Mouse (Mus musculus) layer of hippocampus, adult 9-11 months (tissue): Measurements from ENCODE around the gene Pik3cd.
A peak's percentile ranks its signal among the peaks of the same experiment; 100 is the strongest.

ENCODE experiments used
- DNase-seq: peaks from one replicate; pipeline ENCODE4 v3.0.0; 2022

Pik3cd gene

DNA sequence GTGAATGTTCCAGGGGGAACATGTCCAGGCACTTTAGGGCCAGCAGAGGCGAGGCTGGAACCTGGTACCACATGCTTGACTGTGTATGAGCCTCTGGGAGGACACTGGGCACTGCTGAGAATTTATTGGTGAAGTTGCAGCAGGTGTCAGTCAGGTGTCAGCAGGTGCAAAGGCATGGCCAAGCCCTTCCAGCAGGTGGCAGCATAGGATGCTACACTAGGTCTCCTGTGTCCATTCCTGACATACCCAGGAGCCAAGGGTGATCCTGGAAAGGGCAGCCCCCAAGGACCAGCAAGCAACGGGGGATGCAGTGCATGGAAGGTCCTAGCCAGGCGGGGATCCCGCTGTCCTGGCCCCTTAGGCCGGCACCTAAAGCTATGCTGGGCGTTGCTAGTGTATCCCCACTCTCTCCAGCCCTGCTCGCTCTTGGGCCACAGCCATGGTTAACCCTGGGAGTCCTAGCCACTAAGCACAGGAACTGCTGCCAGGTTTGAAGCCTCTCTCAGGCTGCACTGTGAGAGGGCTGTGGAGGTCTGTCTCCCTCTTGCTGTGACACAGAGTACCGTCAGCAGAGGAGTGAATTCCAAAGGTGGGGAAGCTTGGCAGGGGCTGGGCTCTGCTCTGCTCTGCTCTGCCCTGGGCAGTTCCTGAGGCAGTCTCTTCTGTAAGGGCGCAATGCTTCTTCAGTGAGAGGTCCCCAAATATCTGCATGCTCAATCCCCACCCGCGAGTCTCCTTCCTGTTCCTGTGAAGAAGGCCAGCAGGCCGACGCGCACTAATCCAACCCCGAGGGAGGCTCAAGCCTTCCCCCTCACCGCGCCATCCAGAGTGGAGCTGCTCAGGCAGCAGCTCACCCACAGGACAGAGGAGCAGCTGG is 21.7 kb upstream of the Pik3cd start:
- no peak for DNase-seq

- no peak for DNase-seq
Measured at GRCm38 (mm10) chr4:149723021-149723390, 20.6 kb upstream of the Pik3cd start.

- no peak for DNase-seq
Measured at GRCm38 (mm10) chr4:149722104-149723020, 20.0 kb upstream of the Pik3cd start.

- no peak for DNase-seq
Measured at GRCm38 (mm10) chr4:149721163-149721562, 18.8 kb upstream of the Pik3cd start.

DNA sequence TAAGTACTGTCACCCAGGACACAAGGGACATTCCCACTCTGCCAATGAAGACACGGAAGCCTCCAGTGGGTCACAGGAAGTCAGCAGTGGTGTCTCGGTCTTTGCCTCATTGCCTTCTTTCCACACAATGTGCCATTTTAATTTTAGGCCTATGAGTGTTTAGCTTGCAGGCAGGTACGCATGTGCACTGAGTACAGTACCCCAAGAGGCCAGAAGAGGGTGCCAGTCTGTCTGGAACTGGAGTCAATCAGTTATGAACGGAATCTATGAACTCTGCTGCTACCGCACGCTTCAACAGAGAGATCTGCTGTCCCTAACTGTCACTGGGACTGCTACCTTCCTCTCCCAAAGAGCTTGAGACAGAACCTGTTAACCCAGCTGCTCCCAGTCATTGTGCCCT is 17.3 kb upstream of the Pik3cd start:
- no peak for DNase-seq

- DNase-seq = no peak
Measured at GRCm38 (mm10) chr4:149714542-149714941, 12.2 kb upstream of the Pik3cd start.

- DNase-seq = no peak
Measured at GRCm38 (mm10) chr4:149711955-149712354, 9.6 kb upstream of the Pik3cd start.

DNA sequence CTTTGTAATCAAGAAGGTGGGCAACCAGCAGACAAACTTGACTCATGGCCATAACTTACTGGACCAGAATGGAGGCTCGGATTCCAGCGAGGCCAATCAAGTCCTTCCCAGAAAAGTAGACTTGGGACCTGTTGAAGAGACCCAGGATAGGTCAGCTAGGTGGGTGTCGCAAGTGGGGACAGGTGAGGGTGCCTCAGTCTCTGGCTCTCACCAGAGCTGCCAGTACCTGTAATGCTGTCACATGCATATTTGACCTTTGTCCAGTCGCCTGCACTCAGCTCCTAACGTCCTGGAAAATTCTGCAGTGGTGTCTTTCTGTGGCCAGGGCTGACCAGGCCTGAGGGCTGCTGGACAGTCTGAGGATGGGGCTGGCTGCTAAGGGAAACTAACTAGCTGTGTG is 9.1 kb upstream of the Pik3cd start:
- no peak for DNase-seq

DNA sequence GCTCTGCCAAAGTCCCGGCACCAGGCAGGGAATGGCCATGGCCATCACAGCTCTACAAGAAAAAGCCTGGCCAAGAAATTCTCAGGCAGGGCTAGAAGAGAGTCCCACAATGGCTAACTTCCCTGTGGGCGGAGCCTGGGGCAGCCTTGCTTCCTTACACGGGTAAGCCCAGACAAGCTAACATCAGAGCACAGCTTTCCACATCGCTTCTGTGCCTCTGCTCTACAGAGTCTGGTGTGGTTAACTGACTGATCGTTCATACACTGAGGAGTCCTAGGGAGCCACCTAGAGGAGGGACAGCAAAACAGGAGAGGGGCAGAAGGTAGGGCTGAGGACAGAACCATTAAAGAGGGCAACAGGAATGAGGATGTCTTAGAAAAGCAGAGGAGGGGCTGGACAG is 8.1 kb upstream of the Pik3cd start:
- DNase-seq = peak; percentile 91

- no peak for DNase-seq
Measured at GRCm38 (mm10) chr4:149705941-149706340, 3.6 kb upstream of the Pik3cd start.

GRCm38 (mm10) chr4:149705298-149705697 is 2.9 kb upstream of the Pik3cd start:
- DNase-seq = no peak

DNA sequence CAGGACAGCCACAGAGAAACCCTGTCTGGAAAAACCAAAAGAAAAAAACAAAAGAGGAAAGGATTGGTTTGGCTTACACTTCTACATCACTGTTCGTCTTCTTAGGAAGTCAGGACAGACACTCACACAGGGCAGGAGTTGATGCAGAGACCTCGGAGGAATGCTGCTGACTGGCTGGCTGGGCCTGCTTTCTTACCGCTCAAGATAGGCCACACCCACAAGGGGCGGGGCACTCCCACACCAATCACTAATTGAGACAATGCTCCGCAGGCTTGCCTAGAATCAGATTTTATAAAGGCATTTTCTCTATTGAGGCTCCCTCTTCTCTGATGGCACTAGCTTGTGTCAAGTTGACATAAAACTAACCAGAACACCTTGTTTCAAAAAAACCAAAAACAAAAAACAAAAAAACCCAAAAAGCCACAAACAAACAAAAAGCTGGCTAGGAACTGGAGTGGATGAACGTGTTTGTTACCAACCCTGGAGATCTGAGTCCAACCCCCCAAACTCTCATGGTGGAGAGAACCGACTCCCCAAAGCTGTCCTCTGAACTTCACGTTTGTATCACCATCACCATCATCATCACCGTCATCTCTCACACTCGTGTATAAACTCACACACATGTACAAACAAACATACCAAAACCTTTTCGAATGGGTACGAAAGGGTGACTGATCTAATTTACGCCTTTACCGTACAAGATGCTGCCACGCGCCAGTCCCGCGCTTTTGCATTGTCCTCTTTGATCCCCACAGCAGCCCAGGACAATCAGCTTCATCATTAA is 753 bp downstream of the Pik3cd start:
- DNase-seq = peak; percentile 76

DNA sequence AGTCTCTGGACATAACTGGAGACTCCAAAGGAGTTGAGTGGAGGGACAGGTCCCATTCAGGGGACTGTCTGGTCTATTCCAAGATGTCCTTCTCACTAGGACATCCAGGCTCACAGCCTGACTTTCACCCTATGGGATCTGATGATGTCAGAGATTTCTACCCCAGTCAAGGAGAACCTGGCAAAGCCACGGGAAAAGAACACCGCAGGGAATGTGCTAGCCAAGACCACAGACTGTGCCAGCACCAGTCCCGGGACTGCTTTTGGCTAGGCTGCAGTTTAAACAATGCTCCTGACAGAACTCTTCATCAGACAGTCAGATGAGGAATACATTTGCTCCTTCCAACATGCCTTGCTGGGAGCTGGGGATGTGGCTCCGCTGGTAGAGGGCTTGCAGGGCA is 2.4 kb downstream of the Pik3cd start:
- no peak for DNase-seq

DNA sequence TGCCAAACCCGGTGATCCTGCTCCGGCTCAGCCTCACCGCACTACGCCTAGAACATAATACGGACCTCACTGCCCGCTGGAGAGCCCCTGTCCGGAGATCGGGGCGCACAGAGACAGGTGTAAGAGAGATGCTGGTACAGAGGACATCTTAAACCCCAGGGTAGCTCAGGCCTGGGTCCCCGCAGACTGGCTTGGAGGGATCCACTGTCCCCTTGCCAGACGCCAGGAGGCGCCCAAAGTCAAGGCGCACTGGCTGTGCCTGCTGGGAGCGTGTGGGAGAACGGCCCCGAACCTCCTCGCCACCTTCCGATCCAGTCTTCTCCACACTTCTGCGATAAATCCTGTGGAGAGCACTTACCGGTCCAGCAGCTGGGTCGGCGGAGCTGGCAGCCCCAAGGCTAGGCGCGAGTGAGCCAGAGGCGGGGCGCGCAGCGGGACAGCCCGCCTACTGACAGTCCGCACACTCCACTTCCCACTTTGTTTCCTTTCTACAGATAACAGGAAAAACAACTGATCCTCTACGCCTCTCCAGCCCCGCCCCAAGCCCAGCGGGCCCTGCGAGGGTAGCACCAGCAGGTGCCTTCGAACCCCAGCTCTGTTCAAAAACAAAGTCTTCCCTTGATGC is 4.1 kb downstream of the Pik3cd start:
- DNase-seq = peak; percentile 40

DNA sequence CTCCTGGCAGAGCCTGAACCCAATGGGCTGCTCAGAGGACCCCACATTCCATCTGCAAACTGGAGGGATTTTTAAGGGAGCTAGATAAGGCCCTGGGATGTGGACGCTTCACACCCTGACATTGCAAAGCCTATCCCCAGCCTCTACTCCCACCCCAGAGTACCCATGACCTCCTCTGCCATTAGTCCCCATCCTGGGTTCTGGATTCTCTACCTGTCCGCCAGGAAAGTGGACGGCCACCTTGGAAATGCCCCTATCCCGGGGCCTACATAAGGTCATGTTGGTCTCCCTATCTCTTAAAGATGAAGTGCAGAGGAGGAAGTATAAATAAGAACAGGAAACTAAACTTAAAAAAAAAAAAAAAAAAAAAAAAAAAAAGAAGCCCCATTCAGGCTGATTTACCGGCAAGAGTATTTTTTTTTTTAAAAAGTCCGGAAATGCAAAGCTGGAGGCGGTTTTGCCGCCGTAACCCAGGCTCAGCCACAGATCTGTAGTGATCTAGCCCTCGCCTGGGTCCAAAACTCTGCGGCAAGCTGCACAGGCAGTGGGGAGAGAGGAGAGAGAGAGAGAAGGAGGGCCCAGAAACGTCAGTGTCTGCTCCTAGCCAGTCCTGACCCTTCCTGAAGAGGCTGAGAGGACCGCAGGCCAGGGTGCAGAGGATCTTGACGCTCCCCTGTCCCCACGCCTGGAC is 4.7 kb downstream of the Pik3cd start:
- DNase-seq = no peak

- DNase-seq = no peak
Measured at GRCm38 (mm10) chr4:149696189-149696971, 6.0 kb downstream of the Pik3cd start.

DNA sequence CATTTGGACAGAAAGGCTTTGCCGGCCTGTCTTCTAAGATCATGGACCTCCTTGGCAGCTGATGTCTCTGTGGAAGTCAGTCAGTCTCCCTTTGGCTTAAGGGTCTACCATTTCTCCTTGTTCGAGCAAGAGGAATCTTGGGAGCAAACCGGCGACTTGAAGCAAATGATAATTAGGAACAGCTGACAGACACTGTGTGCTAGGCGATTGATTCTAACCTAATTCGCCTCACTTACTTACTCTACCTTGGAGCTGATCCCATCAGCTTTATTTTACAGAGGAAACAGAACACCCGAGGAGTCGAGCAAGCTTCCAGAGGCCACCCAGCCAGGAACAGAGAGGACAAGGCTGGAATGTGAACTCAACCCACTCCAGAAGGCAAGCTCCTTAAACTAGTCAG is 11.0 kb downstream of the Pik3cd start:
- DNase-seq = no peak

GRCm38 (mm10) chr4:149690828-149691280 is 11.5 kb downstream of the Pik3cd start:
- no peak for DNase-seq

DNA sequence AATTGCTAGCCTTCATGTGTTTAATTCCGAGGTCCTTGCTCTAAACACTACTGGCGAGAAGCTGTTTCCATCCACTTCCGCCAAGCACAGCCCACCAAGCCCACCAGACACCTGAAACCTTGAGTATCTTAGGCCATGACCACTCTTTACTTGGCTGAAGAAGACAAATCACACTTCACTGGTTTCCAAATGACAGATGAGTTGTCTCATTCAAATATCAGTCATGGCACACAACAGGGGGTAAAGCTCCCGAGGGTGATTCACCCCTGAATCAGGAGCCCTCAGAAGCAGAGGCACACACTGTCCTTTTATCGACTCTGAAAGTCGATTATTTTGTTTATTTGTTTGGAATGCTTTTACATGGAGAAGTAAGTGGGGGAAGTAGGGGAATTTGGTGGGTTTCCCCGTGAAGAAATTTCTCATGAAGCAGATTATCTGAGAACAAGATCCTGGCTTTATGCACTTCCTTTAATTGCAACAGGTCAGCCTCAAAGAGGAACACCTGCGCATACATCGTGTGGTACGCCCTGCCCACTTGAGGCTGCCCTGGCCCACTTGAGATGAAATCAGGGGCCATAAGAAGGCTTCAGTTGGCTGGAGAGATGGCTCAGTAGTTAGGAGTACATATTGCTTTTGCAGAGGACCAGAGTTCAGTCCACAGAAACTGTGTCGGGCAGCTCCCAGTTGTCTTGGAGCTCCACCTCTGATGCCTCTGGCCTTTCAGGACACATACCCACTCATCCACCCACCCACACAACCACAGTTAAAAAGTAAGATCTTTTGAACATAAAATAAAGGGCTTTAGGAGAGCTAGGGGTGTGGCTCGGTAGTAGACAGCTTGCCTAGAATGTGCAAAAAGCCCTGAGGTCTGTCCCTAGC is 12.3 kb downstream of the Pik3cd start:
- no peak for DNase-seq

DNA sequence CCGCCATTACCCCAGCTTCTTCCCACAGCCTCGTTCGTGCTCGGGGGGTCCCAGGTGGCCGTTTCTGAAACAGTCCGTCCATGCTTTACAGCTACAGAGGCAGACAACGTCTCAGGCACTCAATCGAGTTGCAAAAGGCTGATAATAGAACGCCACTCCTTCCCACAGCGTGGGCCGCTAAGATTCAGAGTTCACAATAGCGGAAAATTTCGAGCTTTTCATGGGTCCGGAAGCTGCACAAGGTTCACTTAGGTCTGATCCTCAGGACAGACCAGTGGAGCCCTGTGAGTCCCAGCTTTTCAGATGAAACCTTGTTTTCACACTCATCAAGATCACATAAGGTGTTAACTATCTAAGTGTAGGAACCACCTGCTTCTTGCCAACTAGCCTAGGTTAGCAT is 13.5 kb downstream of the Pik3cd start:
- no peak for DNase-seq
